Mouse (Mus musculus): Measurements from ENCODE around the gene Rac2.

- TF ChIP-seq CTCF (IDR thresholded peaks at IDR 0.05; ENCODE audit: borderline replicate concordance, control insufficient read depth, extremely low read depth, insufficient read depth, low read length, poor library complexity) (no peak), POLR2A (IDR thresholded peaks at IDR 0.05; ENCODE audit: control insufficient read depth, extremely low read depth, insufficient read depth, low read length, poor library complexity) (no peak)
These were observed 31.0 kb downstream of the Rac2 start for GRCm38 (mm10) chr15:78541606-78542005.

Measured in thymus, adult 2 months (tissue).